Mouse (Mus musculus) midbrain, embryonic 10.5 days (tissue): ENCODE data around the gene Sh3gl2. TPM values are rescaled to one million over a fixed set of nuclear protein-coding genes. Genes with fewer than 3 reads are reported as not detected.

Experiments used
- DNase-seq: peaks from one replicate; pipeline ENCODE4 v3.0.0-alpha.2; 2017; ENCODE audit warnings: low spot score
- H3K27ac ChIP-seq: fragments of 300-500 bp; sonication (generic); replicated peaks from 2 replicates; pipeline ENCODE4 v1.5.1; 2016; ENCODE audit warnings: mild to moderate bottlenecking
- H3K27me3 ChIP-seq: fragments of 300-500 bp; sonication (generic); 2 replicates; pipeline ENCODE4 v1.6.1; 2016; ENCODE audit warnings: low read depth, mild to moderate bottlenecking; ENCODE audit not compliant: poor library complexity, severe bottlenecking
- H3K36me3 ChIP-seq: fragments of 300-500 bp; sonication (generic); 2 replicates; pipeline ENCODE4 v1.6.1; 2016; ENCODE audit warnings: mild to moderate bottlenecking, moderate library complexity
- H3K4me1 ChIP-seq: fragments of 300-500 bp; sonication (generic); 2 replicates; pipeline ENCODE4 v1.6.1; 2016
- H3K4me3 ChIP-seq: fragments of 300-500 bp; sonication (generic); 2 replicates; pipeline ENCODE4 v1.5.1; 2016; ENCODE audit warnings: mild to moderate bottlenecking, moderate library complexity
- H3K9me3 ChIP-seq: fragments of 300-500 bp; sonication (generic); replicated peaks from 2 replicates; pipeline ENCODE4 v1.6.1; 2016; ENCODE audit warnings: mild to moderate bottlenecking
- WGBS: fragments of 180-500 bp; shearing (Covaris S2); methylation state at CpG from one replicate; pipeline ENCODE4 v1.1.7; 2016; 5-methylcytosine and 5-hydroxymethylcytosine counted together
- polyA plus RNA-seq: library from polyadenylated mRNA; unstranded; fragments of >200 nt; fragmentation: Nextera tagmentation; extraction: Ambion mirVana; gene quantifications from 2 replicates; pipeline ENCODE4 v1.2.1, GENCODE M21; 2016

Sh3gl2 gene
- polyA plus RNA-seq, 1 experiment from 2014 or later: 3.0 TPM

- no peaks in the 10 kb centered on the region for H3K36me3 ChIP-seq
- no peaks in the 10 kb centered on the region for H3K9me3 ChIP-seq
- H3K4me3 ChIP-seq: no peak overlapping the region
- H3K27ac ChIP-seq: no peak overlapping the region
- no peak for DNase-seq
- H3K4me1 ChIP-seq: peaks cover 7% of the 10 kb centered on the region; the same call in 1 of the 2 replicates
- no peaks in the 10 kb centered on the region; the same call in 1 of the 2 replicates for H3K27me3 ChIP-seq
- 89% methylated on average over 3 of the region's 3 CpGs for WGBS
Observed at GRCm38 (mm10) chr4:85248673-85249072, 43.7 kb downstream of the Sh3gl2 start.

- H3K27ac ChIP-seq: no peak overlapping the region
- H3K4me3 ChIP-seq: no peak overlapping the region
- no peaks in the 10 kb centered on the region; the same call in 1 of the 2 replicates for H3K27me3 ChIP-seq
- WGBS: 29% methylated on average over 2 of the region's 2 CpGs
- no peaks in the 10 kb centered on the region for H3K36me3 ChIP-seq
- H3K4me1 ChIP-seq: peaks cover 7% of the 10 kb centered on the region; the same call in 1 of the 2 replicates
- no peaks in the 10 kb centered on the region for H3K9me3 ChIP-seq
- no peak for DNase-seq
Observed at GRCm38 (mm10) chr4:85250271-85250670, 45.3 kb downstream of the Sh3gl2 start.

- peaks cover 7% of the 10 kb centered on the region; the same call in 1 of the 2 replicates for H3K4me1 ChIP-seq
- no peak overlapping the region for H3K4me3 ChIP-seq
- H3K9me3 ChIP-seq: no peaks in the 10 kb centered on the region
- DNase-seq: no peak
- no peak overlapping the region for H3K27ac ChIP-seq
- H3K27me3 ChIP-seq: no peaks in the 10 kb centered on the region; the same call in 1 of the 2 replicates
- 68% methylated on average over 2 of the region's 2 CpGs for WGBS
- H3K36me3 ChIP-seq: no peaks in the 10 kb centered on the region
Observed at GRCm38 (mm10) chr4:85250786-85251185, 45.9 kb downstream of the Sh3gl2 start.

- WGBS: 91% methylated on average over 8 of the region's 8 CpGs
- H3K27me3 ChIP-seq: no peaks in the 10 kb centered on the region
Observed at GRCm38 (mm10) chr4:85255771-85256389, 51.0 kb downstream of the Sh3gl2 start.

GRCm38 (mm10) chr4:85256461-85257202 lies 51.7 kb downstream of the Sh3gl2 start:
- DNase-seq: no peak
- H3K4me3 ChIP-seq: no peak overlapping the region
- 89% methylated on average over 5 of the region's 5 CpGs for WGBS
- no peaks in the 10 kb centered on the region for H3K27me3 ChIP-seq
- no peaks in the 10 kb centered on the region for H3K36me3 ChIP-seq
- no peaks in the 10 kb centered on the region for H3K9me3 ChIP-seq
- no peaks in the 10 kb centered on the region for H3K4me1 ChIP-seq
- H3K27ac ChIP-seq: no peak overlapping the region

More at GRCm38 (mm10) chr4:85255771-85256389, 51.0 kb downstream of the Sh3gl2 start:
- Histone ChIP-seq H3K27ac (no peak overlapping the region), H3K4me3 (no peak overlapping the region), H3K9me3 (no peaks in the 10 kb centered on the region), H3K36me3 (no peaks in the 10 kb centered on the region), H3K4me1 (peaks cover 2% of the 10 kb centered on the region; the same call in 1 of the 2 replicates)
- no peak for DNase-seq

- Histone ChIP-seq H3K4me3 (no peak overlapping the region), H3K27me3 (no peaks in the 10 kb centered on the region), H3K4me1 (no peaks in the 10 kb centered on the region), H3K36me3 (no peaks in the 10 kb centered on the region), H3K27ac (no peak overlapping the region), H3K9me3 (no peaks in the 10 kb centered on the region)
- WGBS: 92% methylated on average over 4 of the region's 4 CpGs
- no peak for DNase-seq
Observed at GRCm38 (mm10) chr4:85257771-85258341, 52.9 kb downstream of the Sh3gl2 start.

GRCm38 (mm10) chr4:85260687-85261658 lies 56.0 kb downstream of the Sh3gl2 start:
- Histone ChIP-seq H3K4me3 (no peak overlapping the region), H3K27me3 (no peaks in the 10 kb centered on the region), H3K27ac (no peak overlapping the region), H3K4me1 (no peaks in the 10 kb centered on the region), H3K36me3 (no peaks in the 10 kb centered on the region), H3K9me3 (no peaks in the 10 kb centered on the region)
- 90% methylated on average over 12 of the region's 12 CpGs for WGBS
- DNase-seq: no peak

- Histone ChIP-seq H3K4me1 (no peaks in the 10 kb centered on the region), H3K9me3 (no peaks in the 10 kb centered on the region), H3K36me3 (no peaks in the 10 kb centered on the region), H3K27ac (no peak overlapping the region), H3K27me3 (no peaks in the 10 kb centered on the region), H3K4me3 (no peak overlapping the region)
- WGBS: 76% methylated on average over 6 of the region's 6 CpGs
- no peak for DNase-seq
Observed at GRCm38 (mm10) chr4:85262146-85262545, 57.2 kb downstream of the Sh3gl2 start.

- H3K4me1 ChIP-seq: no peaks in the 10 kb centered on the region
- no peak overlapping the region for H3K4me3 ChIP-seq
- H3K27ac ChIP-seq: no peak overlapping the region
- no peaks in the 10 kb centered on the region for H3K36me3 ChIP-seq
- H3K9me3 ChIP-seq: no peaks in the 10 kb centered on the region
- WGBS: 90% methylated on average over 13 of the region's 13 CpGs
- DNase-seq: no peak
- no peaks in the 10 kb centered on the region for H3K27me3 ChIP-seq
Observed at GRCm38 (mm10) chr4:85262606-85263005, 57.7 kb downstream of the Sh3gl2 start.

- H3K9me3 ChIP-seq: no peaks in the 10 kb centered on the region
- no peaks in the 10 kb centered on the region for H3K27me3 ChIP-seq
- H3K4me1 ChIP-seq: peaks cover 3% of the 10 kb centered on the region; the same call in 1 of the 2 replicates
- H3K36me3 ChIP-seq: no peaks in the 10 kb centered on the region
- whole genome bisulfite sequencing: 72% methylated on average over 2 of the region's 2 CpGs
- no peak overlapping the region for H3K4me3 ChIP-seq
- no peak overlapping the region for H3K27ac ChIP-seq
- DNase-seq: no peak
Observed at GRCm38 (mm10) chr4:85267456-85267855, 62.5 kb downstream of the Sh3gl2 start.

- Histone ChIP-seq H3K4me3 (no peak overlapping the region), H3K27ac (no peak overlapping the region), H3K9me3 (no peaks in the 10 kb centered on the region), H3K27me3 (no peaks in the 10 kb centered on the region), H3K36me3 (no peaks in the 10 kb centered on the region), H3K4me1 (peaks cover 4% of the 10 kb centered on the region; the same call in 1 of the 2 replicates)
- DNase-seq: no peak
- WGBS: 93% methylated on average over 4 of the region's 4 CpGs
Observed at GRCm38 (mm10) chr4:85272877-85273276, 68.0 kb downstream of the Sh3gl2 start.

- Histone ChIP-seq H3K36me3 (no peaks in the 10 kb centered on the region), H3K27me3 (no peaks in the 10 kb centered on the region), H3K4me3 (no peak overlapping the region), H3K4me1 (peaks cover 4% of the 10 kb centered on the region; the same call in 1 of the 2 replicates), H3K27ac (no peak overlapping the region), H3K9me3 (no peaks in the 10 kb centered on the region)
- no peak for DNase-seq
- whole genome bisulfite sequencing: 68% methylated on average over 3 of the region's 3 CpGs
Observed at GRCm38 (mm10) chr4:85273452-85273851, 68.5 kb downstream of the Sh3gl2 start.
